Mouse (Mus musculus) brain, adult 2 months (tissue): ENCODE measurements around the gene Otop1.

Experiments
- DNase-seq: peaks from one replicate; pipeline ENCODE4 v3.0.0; 2011; ENCODE audit warnings: low read depth, low spot score

The Otop1 gene

DNA sequence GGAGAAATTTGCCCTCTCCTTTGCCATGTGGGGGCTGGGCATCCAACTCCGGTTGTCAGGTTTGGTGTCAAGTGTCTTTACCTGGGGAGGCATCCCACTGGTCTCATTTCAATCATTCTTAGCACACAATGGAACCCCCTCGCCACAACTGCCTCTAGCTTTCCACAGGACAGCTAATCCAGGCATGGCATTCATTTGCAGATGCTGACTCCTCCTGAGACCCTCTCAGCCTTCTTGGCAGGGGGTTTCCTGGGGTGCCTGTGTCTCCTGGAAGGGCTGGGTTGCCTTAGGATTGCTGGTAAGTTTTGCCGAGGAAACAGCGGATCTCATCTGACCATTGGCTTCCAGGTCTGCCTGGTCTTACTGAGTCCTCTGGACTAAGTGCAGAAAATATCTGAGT, at the start of gene Otop1:
Gene Otop1, plus strand, starts transcription at position 202 of the 400 bp plus-strand sequence.
- DNase-seq, result no peak

DNA sequence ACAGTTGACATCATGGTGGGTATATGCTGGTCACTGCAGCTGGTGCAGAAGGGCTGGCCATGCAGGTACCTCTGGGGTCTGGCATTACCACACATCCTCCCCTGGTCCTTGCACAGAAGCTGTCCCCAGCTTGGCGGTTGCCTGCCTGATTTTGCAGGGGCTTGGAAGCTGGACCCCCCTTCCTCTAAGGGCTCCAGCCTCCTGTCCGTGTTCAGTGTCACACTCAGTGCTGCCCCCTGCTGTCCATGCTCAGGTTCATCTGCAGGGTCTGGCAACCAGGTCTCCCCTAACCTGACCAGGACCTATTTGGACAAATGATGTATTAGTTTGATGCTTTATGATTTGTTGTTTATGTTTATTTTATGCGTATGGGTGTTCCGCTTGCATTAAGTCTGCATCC, 40.4 kb upstream of the Otop1 start:
- peak; percentile 64 for DNase-seq

DNA sequence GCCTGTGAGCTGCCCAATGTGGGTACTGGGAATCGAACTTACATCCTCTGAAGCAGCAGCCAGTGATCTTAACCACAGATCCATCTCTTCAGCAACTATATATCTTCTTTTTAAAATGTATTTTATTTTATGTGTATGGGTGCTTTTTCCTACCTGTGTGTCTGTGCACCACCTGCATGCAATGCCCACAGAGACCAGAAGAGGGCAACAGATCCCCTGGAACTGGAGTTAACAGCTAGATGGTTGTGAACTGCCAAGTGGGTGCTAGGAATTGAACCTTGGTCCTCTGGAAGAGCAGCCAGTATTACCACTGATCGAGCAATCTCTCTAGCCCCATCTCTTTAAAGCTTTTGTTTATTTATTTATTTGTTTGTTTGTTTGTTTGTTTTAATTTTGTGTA, 39.1 kb upstream of the Otop1 start:
- DNase-seq, result no peak

DNA sequence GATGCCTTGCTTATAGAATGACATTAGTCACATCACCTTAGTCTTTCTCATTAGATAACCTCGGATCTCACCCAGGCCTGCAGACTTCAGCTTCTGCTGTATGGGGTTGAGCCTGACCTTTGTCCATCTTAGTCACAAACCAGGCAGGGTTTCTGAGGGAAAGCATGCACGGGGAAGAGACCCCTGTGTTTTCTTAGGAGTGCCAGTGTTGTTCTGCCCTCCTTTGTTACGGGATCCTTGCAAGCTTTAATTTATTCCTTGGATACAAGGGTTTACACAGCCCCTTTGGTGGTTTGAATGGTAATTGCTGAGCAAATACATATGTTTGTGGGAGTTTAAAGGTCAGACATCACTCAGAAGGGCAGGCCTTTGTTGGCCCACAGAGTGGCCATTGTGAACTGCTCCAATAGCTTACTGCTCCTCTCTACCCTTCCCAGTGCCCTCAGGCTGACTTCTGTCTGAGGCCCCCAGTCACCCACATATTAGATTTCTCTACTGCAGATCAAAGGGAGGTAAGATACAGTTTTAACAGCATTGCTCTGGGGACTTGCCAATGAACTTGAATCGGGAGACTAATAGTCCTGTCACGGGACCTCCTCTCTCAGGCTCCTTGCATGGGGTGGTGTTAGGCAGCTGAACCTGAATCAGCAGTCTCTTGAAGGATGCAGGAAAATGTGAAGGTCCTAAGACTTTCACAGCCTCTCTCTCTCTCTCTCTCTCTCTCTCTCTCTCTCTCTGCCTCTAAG, 34.9 kb upstream of the Otop1 start:
- no peak for DNase-seq

DNA sequence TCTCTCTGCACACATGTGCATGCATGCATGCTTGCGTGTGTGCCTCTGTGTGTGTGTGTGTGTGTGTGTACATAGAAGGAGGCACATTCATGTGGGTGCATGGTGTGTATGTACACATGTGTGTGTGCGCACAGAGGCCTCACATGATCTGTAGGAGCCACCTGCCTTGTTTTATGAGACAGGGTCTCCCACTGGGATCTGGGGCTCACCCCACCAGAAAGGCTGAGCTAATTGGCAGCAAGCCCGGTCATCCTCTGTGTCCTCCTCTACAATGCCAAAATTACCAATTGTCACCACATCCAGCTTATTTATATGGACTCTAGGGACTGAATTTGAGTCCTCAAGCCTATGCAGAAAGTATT, 34.3 kb upstream of the Otop1 start:
- DNase-seq, result no peak

DNA sequence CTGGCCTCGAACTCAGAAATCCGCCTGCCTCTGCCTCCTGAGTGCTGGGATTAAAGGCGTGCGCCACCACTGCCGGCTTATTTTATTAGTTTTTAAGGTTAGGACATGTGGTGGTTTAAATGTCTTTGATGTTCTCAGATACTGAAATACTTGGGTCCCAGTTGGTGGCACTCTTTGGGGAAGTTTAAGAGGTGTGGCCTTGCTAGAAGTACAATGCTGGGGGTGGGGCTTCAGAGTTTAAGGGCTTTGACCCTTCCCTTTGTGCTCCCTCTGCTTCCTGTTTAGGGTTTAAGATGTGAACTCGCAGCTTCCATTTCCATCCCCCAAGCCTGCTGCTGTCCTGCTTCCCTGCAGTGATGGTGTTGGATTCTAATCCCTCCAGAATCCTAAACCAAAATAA, 33.8 kb upstream of the Otop1 start:
- no peak for DNase-seq

DNA sequence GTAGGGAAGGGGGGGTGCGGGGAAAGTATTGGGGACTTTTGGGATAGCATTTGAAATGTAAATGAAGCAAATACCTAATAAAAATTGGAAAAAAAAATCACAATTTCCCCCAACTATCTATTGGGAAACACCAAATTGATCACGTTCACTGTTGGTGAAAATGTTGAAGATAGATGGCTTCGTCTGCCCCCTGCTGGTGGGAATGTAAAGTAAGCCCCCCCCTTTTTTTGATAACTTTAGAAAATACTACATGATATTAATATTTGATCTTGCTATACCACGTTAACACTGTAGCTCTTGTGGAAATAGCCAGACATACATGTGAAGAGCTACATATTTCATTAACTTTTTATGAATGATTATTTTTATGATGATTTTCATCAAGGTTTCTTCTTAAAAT, 20.6 kb upstream of the Otop1 start:
- DNase-seq, result no peak

DNA sequence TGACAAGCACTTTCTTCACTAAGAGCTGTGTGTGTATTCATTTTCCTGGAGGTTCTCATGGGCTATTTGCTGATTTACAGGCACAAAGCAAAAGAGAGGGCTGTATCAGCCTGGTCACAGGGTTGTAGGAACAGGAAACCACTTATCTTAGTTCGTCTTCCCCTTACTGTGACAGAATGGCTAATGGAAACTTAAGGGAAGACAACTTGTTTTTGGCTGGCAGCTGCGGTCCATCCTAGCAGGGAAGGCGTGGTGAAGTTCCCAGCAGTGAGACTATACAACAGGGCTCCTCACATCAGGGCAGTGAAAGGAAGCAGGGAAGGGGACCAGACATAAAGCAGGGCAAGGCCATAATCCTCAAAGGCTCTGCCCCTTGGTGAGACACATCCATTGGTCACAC, 20.1 kb upstream of the Otop1 start:
- DNase-seq, result no peak

DNA sequence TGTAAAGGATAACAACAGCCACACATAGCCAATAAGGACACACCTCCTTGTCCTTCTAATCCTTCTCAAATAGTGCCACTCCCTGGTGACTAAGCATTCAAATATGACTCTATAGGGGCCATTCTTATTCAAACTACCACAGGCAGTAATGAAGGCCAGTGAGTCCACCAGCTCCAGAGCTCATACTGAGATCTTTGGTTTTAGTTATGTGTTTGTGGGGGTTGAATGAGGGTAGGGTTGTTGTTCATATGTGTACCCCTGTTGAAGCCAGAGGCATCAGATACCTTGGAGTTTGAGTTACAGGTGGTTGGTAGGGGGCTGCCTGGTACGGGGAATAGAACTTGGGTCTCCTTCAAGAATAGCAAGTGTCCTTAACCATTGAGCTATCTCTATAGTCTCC, 19.2 kb upstream of the Otop1 start:
- DNase-seq, result no peak

DNA sequence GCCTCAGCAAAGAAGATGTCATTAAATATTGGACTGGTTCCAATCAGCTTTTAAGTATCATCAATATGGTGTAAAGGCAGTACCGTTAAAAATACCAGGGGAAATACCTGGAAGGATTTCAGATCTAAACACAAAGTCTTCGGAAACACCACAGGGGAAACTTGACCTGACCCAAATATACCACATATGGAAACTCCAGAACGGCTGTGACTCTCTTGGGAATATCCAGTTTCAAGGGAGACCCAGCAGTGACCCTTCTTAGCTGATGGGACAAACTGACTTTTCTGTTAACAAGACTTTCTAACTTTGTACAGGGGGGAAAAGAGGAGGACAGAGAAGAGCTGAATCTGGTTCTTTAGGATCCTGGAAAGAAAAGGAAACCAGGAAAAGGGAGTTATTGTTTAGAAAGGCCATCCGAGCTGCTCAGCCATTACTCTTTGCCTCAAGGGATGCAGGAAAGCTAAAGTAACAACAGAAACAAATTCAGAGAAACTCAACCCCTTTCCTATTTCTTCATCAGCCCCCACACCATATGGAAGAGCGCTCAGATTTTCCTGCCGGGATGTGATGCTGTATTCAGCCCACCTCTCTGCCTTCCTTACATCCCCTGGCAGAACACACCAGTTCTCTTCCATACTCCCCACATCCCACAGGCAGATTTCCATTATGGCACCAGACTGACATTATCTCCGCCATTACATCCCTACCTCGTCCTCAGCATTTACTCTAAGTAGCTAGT, 17.6 kb upstream of the Otop1 start:
- peak; percentile 69 for DNase-seq

DNA sequence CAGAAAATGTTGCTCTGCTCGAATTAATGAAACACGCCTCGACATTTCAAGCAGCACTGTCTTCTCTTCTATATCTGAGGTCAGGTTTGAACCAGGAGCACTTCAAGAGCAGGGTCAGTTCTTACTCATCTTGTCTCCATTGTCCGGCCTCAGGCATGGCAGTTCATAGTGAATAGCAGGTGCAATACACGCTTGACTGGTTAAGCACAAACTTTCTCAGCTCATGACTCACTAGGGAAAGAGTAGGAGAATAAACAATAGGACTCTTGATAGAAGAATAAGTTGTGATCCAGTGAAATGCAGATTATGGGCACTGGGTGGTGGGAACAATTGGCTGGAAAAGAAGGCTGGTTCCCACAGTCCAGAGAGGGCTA, 17.0 kb upstream of the Otop1 start:
- no peak for DNase-seq

DNA sequence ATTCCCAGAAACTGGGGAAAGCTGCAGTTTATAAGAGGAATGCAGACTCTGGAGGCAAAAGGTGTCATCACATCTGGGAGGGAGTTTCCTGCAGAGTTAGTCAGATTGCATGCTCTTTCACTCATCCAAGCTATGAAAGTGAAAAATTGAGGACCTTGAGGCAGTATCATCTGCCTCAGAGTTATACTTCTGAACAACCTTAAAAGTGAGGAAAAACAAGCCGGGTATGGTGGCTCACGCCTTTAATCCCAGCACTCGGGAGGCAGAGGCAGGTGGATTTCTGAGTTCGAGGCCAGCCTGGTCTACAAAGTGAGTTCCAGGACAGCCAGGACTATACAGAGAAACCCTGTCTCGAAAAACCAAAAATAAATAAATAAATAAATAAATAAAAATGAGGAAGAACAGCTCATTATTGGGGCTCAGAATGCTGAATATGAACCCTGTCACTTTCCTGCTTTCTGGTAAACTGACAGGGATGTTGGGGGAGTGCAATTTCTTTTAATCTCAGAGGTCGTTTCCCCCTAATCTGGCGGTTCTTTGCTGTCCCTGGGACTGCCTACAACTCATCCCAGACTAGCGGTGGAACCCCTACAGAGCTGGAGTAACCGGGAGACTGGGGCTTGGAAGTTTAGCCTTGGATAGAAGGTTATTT, 16.2 kb upstream of the Otop1 start:
- DNase-seq, result no peak

DNA sequence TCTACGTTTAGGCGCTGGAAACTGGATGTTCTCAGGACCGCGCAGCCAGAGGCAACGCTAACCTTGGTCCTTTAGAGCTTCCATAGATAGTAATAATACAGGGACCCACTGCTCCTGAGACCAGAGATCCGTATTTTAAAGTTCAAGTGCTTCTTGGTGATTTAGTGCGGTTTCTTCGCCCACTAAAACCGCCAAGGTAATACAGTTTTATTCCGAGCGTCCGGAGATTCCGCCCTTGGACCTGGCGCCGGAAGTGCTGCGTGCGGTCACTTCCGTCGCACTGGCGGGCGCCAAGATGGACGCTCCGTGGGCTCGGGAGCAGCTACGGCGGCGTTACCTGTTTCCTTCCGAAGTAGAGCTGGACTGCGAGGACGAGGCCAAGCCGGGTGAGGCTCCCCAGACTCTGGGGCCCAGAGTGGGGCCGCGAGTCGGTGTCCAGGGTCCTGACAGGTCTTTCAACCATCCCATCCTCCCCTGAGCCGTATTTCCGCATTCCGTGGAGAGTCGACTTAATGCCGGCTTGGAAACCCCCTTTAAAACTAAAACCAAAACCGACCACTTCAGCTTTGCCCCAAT, 15.6 kb upstream of the Otop1 start, which contains the start of gene Tmem128:
Gene Tmem128, plus strand, starts transcription at position 79 of the 576 bp plus-strand sequence.
- DNase-seq, result peak; percentile 83

DNA sequence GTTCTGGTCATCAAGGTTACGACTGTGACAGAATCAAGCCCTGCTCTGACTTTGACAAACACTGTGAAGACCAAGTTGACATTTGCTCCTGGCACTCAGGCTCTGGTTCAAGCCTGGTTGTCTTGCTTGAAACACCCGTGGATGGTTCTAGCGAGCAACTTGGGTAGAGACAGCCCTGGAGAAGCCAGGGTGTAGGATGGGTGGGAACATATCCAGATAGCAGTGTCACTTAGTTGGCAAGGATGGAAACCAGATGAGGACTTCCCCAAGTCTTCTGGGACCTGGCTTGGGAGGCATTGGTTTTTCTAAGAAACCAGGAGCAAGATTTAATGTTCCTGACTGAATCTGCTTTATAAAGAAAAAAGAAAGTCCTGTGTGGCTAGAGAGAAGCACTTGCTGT, 4.8 kb upstream of the Otop1 start:
- DNase-seq, result peak; percentile 35

DNA sequence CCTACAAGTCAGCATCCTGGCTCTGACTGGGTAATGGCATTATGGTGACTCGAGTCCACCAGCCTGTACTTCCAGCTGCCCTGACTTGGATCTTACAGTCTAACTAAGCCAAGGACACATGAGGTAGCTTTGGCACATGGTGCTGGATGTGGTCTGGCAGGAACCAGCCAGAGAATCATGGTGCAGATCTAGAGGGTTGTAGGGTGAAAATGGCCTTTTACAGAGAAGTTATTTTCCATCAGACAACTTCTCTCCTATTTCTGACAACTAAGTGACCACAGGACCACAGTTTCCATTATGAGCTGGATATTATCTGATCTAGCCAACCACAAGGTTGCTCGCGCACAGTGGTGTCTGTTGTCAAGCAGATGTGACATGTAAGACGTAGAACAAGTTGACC, 1.9 kb upstream of the Otop1 start:
- DNase-seq, result no peak

DNA sequence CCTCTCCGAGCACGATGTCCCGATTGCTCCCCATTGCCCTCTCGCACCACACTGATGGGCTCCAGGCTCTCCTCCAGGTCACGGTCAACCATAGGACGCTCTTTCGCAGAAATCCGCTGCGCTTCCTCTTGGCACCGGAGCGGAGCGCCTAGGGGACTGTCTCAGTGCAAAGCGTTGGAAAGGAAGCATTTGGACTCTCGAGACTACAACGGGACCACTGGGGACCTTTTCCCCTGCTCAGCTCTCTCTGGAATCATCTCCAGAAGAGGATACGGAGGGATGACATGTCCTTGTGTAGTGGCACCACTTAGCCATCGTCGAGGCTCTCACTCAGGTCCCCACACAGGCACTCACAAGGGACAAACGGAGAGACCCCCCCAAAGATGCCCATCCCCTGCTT, 679 bp downstream of the Otop1 start:
- no peak for DNase-seq

DNA sequence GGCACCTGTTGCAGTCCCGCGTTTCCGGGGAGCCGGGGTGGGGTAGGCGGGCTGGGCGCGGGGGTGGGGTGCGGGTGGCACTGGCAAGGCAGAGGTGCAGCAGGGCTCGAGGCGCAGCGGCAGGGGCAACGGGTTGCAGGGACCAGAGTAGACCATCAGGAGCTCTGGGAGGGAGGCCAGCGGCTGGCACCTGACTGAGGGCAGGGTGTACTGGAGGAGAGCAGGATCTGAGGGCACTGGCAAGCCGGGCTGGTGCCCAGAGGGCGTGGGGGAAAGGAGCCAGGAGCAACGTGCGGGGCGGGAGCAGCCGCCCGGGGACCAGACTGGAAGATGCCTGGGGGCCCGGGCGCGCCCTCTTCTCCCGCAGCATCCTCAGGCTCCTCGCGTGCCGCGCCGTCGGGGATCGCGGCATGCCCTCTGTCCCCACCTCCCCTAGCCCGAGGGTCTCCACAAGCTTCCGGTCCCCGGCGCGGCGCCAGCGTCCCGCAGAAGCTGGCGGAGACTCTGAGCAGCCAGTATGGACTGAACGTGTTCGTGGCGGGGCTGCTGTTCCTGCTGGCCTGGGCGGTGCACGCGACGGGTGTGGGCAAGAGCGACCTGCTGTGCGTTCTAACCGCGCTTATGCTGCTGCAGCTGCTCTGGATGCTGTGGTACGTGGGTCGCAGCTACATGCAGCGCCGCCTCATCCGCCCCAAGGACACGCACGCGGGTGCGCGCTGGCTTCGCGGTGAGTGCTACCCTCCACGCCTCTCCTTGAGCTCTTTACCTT, 1.5 kb downstream of the Otop1 start:
- DNase-seq, result peak; percentile 11

DNA sequence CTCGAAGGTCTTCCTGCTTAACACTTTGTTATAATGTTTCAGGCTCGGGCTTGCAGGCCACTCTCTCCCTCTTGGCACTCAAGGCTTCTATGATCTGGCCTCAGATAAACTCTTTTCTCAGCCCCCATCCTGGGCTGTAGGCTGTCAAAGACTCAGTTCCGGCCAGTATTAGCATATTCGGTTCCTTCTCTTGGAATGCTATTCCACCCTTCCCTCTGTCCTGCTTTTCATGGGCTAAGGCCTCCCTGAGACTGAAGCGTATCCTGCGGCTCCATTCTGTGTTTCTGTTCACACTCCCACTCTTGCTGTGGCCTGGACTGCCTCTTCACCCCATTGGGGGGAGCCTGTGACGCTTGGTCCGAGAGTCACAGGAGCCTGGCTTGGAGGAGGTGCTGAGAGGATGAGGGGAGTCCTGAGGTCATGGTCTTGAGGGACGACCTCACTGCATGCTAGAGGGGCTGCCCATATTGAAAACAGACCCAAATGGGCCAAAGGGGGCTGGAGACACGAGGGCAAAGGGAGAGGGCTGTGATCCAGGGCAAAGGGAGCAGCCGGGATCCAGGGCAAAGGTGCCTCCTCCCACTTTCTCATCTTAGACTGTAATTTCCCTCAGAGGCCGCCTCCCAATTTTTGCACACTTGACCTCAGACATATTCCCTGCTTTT, 2.3 kb downstream of the Otop1 start:
- no peak for DNase-seq

DNA sequence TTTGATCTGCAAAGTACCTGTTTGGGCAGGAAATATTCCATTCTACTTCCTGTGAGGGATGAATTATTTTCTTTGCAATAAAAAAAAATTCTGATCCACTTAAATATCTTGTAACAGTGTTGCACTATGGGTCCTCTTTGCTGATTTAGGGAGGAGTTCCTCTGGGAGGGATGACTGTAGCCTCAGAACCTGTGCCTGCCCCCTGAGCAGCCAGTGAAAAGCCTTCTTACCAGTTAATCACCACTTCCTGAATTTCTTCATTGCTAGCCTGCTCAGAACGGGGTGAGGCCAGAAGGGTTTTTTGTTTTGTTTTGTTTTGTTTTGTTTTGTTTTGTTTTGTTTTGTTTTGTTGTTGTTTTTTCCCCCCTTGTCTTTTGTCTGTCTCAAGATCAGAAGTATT, 4.3 kb downstream of the Otop1 start:
- no peak for DNase-seq

DNA sequence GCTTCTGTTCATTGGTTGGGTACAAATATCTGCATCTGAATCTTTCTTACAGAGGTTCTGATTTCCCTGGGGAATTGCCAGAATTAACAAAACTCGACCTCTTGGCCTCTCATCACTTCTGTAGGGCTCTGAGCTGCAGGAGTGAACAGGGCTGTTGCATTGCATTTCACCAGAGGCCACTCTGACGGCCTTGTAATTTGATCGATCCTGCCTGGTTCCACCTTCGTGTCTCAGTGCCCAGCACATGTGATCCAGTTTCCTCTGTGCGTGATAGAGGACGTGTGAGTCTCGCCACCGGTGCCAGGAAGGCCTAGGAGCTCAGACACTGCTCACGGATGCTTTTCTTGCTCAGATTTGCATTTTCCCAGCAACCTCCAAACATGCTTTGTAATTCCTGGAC, 10.0 kb downstream of the Otop1 start:
- no peak for DNase-seq

DNA sequence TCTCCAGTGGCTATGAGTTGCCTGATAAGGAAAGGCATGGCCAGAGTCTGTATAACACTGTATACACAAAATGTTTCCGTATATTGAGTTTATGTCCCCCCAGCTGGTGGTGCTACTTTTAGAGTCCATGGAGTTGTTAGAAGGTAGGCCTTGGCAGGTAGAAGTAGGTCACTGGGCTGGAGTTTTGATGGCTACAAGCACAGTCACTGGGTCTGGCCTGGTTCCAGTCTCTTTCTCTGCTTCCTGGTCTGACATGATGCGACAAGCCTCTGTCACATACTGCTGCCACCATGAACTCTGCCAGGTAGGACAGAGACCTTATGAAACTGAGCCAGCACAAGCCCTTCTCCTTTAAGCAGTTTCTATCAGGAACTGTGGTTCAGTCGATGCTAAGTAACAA, 12.7 kb downstream of the Otop1 start:
- DNase-seq, result no peak
